8 mouse cellular contexts compared by ENCODE assay signal in genomic region chr14:16364878-16365337, GRCm38 (mm10). TPM values are rescaled to one million over a fixed set of nuclear protein-coding genes. Genes with fewer than 3 reads are reported as not detected.
DNase-seq lines count a peak whose midpoint lies in the region; ATAC-seq lines count a peak whose summit lies in the region.

Gene Top2b (plus strand): TSS chr14:16365179.

- H3K36me3 ChIP-seq in hindbrain, embryonic 14.5 days (replicated peaks; ENCODE audit: control insufficient read depth, insufficient read depth): no peaks in the 10 kb centered on the region

- H3K27me3 ChIP-seq in hindbrain, embryonic 14.5 days (ENCODE audit: control insufficient read depth, insufficient read depth, low read length): no peaks in the 10 kb centered on the region

- H3K4me1 ChIP-seq in hindbrain, embryonic 14.5 days (replicated peaks; ENCODE audit: control insufficient read depth, insufficient read depth, low read length): peaks cover 29% of the 10 kb centered on the region

- WGBS in hindbrain, embryonic 14.5 days: under 1% methylated on average over 32 of the region's 32 CpGs

- H3K9ac ChIP-seq in hindbrain, embryonic 14.5 days: peak within 1 kb of the TSS; percentile 97

- DNase-seq in R1 (ENCODE audit: low read depth, low spot score): peak; percentile 98
- DNase-seq in cerebellum, postnatal 25 days: peak; percentile 98 to 99
- DNase-seq in frontal cortex, postnatal 25 days (ENCODE audit: low spot score in 2 of 2): peak; percentile 96 to 98
- DNase-seq in hindbrain, embryonic 14.5 days (ENCODE audit: low spot score): peak; percentile 99
- DNase-seq in layer of hippocampus, postnatal 36 days: peak; percentile 97 to 98
- DNase-seq in lung, postnatal 36 days: peak; percentile 99
- DNase-seq in retina, postnatal 1 day: peak; percentile 99
- peak; percentile 94 to 97 for DNase-seq in urinary bladder, adult 18-20 months (ENCODE audit: low spot score in 2 of 2)

- H3K4me2 ChIP-seq in hindbrain, embryonic 14.5 days (replicated peaks): peak within 1 kb of the TSS; percentile 72

- peak within 1 kb of the TSS; percentile 99 for H3K27ac ChIP-seq in hindbrain, embryonic 14.5 days

- peak; percentile 99 for ATAC-seq in hindbrain, embryonic 14.5 days (ENCODE audit: low FRiP score)

- peak within 1 kb of the TSS; percentile 75 for H3K4me3 ChIP-seq in hindbrain, embryonic 14.5 days (replicated peaks; ENCODE audit: low read length)

- H3K9me3 ChIP-seq in hindbrain, embryonic 14.5 days (ENCODE audit: control insufficient read depth, low read length): no peaks in the 10 kb centered on the region

RNA-seq across cellular contexts. Expression of gene Top2b, which starts in this region (rescaled TPM):
- 124 and 153 TPM in 2 replicates for polyA plus RNA-seq in hindbrain, embryonic 14.5 days (2014; fragmentation: Nextera tagmentation; extraction: Ambion mirVana)
- 10 to 100 TPM; 93.1 to 94.6 TPM for total RNA-seq in layer of hippocampus, postnatal 36 days (2021)

Comparison
In these comparisons a context has a peak if more than half of its experiments do, and no peak if none do; other contexts are left out.
1. Peak in every context shown above with its lines: DNase-seq, ATAC-seq, H3K4me3 ChIP-seq and H3K27ac ChIP-seq.